Mouse (Mus musculus): Measurements from ENCODE around the gene Ctsll3.

Ctsll3 gene

GRCm38 (mm10) chr13:60802749-60803148 lies at the start of gene Ctsll3:
TSS of gene Ctsll3 (minus strand) at chr13:60802849.
- no peak for DNase-seq

- DNase-seq: peak in 1 of 2 experiments; percentile 38
Measured at GRCm38 (mm10) chr13:60848241-60849120, 45.8 kb upstream of the Ctsll3 start.

DNA sequence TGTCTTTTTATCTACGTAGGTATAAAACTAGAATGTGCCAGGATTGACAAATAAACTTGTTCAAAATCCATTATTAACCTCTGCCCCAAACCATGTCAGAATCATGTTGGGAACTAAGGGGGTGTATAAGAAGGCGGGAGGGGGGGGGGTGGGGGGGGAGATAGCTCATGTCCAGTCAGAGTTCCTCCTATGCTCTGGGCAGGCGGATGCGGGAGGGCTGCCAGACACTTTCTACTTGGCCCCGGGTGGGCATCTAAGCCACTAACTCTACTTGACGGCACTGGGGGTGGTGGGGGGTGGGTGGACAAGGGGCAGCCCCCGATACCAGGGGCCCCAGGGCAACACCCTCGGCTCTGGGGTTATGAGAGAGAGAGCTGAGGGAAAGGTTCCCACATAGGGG lies 40.5 kb upstream of the Ctsll3 start:
- no peak for DNase-seq

DNA sequence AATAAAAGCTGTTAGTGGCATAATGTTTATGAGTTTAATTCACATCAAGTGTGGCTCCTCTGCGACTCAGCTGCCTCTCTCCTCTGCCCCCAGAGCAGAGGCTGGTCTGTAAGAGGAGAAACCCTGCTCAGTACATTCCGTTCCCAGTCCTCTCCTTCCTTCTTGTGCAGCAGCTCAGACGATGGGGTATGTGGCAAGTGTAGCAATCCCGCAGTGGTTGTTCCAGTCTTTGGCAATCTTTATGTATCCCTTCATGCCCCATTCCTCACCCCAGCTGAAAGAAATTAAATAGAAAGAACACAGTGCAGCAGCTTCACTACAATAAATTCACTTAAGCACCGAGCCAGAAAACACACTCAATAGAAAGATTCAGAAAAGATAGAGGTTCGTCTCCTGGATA lies 40.1 kb upstream of the Ctsll3 start:
- DNase-seq: no peak

DNA sequence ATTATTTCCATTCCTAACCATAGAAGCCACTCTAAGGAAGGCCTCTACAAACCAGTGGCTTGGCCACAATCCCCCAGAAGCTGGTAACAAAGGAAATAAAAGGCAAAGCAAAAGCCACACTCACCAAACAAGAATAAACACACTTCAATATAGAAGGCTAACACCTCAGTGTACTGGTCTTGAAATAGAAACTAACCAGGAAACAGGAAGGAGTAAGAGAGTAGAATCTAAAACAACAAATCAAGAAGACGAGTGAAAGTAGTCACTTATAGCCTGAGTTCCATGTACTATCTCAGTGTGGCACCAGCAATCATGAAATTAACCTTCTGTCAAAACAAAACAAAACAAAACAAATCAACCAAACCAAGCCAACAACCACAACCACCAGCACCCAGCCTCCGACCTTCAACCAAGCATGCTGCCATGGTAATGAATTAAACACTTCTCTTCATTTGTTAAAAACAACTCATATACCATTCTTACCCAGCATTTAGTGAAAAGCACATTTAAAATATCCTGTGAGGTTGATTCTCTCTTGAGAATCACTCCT lies 36.8 kb upstream of the Ctsll3 start:
- no peak for DNase-seq

GRCm38 (mm10) chr13:60826052-60826451 lies 23.4 kb upstream of the Ctsll3 start:
- DNase-seq: peak; percentile 28 to 50

DNA sequence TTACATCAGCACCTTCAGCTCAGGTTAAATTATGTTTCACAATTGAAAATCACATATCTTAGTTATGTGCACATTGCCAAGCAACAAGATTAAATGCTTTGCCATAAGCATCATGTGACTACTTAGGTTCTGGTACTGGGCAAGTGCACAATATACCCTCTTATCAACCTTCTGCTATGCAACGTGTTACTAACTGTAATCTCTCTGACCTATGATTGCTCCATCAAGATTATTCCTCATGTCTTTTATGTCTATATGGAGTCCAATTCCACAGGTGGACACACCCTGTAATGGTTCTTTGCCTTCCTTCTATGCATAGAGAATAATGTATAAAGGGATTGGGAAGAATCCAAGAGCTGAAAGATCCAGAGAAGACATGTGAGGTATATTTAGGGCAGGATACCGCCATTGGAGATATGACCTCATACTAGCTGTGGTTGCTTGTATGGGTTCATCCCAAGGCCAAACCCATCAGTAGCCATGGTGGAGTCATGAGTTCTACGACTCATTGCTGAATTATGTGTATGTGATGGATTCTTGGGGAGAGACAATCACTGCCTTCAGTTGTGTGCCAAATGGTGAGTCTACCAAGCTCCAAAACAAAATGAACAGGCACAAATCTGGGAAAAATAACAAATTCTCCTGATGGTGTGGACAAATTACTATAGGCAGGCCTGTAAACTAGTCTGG lies 18.0 kb upstream of the Ctsll3 start:
- DNase-seq: no peak

- peak in 1 of 2 experiments; percentile 25 for DNase-seq
Measured at GRCm38 (mm10) chr13:60819469-60819868, 16.8 kb upstream of the Ctsll3 start.

DNA sequence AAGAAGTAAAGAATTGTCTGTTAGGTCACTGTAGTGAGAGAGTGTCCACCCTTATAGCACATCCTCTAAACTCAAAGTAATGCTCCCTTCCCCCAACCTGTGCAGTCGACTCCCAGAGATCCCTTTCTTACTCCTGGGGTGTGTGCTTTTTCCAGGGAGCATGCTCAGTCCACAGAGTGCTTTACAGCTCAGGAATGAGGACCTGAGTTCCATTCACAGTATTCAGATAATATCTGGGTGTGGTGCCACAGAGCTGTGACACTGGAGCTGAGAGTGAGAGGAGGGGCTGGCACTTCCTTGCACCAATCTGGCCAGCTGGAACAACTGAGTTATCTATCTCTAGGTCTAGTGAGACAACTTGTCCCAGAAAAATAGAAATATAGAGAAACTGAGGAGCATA lies 11.1 kb upstream of the Ctsll3 start:
- DNase-seq: peak in 1 of 2 experiments; percentile 30

GRCm38 (mm10) chr13:60812768-60813167 lies 10.1 kb upstream of the Ctsll3 start:
- no peak for DNase-seq

- no peak for DNase-seq
Measured at GRCm38 (mm10) chr13:60809690-60810089, 7.0 kb upstream of the Ctsll3 start.

- DNase-seq: no peak
Measured at GRCm38 (mm10) chr13:60789466-60789865, 13.2 kb downstream of the Ctsll3 start.

- no peak for DNase-seq
Measured at GRCm38 (mm10) chr13:60786264-60786663, 16.4 kb downstream of the Ctsll3 start, which contains the start of gene BC051665. TSS of gene BC051665 (minus strand) at chr13:60786364.

DNA sequence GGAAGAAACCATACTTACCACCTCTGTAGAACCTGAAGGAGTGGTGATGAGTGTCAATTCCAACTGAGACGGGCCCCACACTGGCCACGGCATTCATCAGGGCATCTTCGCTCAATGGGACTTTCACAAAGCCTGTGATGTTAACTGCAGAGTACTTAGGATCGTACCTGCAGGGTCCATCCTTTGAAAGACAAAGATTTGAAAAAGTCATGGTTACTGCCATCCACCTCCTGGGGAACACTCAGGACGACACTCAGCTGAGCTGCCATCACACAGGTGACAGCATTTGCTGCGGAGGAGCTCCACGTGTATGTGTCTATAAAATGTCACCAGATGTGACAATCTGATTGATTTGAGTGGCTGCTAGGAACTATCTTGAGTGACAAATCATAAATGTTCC lies 19.3 kb downstream of the Ctsll3 start:
- DNase-seq: no peak

DNA sequence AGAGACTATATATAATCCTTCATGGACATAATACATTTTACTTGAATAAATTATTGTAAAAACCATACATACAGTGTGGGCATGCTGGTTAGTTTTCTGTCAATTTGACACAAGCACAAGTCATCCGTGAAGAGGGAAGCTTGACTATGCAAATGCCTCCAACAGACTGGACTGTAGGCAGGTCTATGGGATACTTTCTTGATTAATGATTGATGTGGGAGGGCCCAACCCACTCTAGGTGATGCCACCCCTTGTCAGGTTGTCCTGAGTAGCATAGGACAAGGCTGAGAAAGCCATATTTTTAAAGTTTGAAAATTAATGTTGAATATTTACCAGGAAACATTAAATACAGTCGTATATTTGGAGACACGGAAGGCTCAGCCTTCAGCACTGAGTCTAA lies 22.1 kb downstream of the Ctsll3 start:
- DNase-seq: no peak

GRCm38 (mm10) chr13:60761161-60761560 lies 41.5 kb downstream of the Ctsll3 start:
- no peak for DNase-seq

- DNase-seq: no peak
Measured at GRCm38 (mm10) chr13:60760392-60760791, 42.3 kb downstream of the Ctsll3 start.

- no peak for DNase-seq
Measured at GRCm38 (mm10) chr13:60759136-60759535, 43.5 kb downstream of the Ctsll3 start.

DNA sequence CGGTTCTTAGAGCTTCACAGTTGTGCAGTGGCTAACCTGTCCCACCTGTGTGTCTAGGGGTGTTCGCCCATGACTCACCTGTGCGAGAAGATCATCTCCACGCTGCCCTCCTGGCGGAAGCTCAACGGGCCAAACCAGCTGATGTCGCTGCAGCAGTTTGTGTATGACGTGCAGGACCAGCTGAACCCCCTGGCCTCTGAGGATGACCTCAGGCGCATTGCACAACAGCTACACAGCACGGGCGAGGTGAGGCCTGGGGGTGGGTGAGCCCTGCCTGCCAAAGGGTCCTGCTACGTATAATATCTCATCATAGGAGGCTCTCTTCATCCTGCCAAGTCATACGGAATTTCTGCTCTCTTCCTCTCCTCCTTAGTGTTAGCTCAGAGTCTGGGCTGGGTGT lies 45.4 kb downstream of the Ctsll3 start:
- no peak for DNase-seq

DNA sequence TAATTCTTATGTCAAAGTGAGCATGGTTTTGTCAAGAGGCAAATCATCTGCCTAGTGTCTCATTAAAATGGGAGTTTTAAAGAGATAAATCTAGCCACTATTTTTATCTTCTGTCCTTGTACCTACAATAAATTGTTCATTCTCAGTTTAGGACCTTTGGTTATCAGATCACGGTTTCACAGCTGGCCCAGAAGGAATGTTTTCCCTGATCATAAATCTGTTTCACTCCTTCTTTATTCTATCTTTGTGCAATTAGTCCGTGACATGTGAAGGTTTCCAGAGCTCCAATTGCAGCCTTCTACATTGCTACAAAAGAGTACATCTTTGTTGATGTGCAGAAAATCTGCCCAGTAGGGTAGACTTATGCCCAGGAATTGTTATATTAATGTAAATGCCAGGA lies 47.4 kb downstream of the Ctsll3 start:
- DNase-seq: no peak

- DNase-seq: no peak
Measured at GRCm38 (mm10) chr13:60753216-60753615, 49.4 kb downstream of the Ctsll3 start.

- DNase-seq: no peak
Measured at GRCm38 (mm10) chr13:60750930-60751329, 51.7 kb downstream of the Ctsll3 start.

DNA sequence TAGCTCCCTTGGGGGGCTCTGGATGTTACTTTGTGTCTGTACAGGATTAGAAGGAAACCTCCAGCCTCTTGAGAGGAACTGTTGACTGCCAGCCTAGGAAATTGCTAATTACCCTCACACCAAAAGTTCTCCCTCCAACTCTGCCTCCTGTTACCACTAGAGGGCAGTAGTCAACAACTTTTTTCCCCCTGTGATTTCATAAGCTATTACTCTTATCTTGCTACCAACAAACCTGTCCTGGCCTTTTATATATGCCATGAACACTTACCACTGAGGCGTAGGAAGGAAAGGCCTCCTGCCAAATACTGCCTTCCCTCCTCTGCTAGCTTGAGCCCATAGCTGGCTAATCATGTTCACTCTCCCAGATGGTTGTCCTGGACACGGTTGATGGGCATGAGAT lies 54.1 kb downstream of the Ctsll3 start:
- DNase-seq: no peak
